Comparison of ENCODE assay signal across 43 mouse cellular contexts in the genomic region with DNA sequence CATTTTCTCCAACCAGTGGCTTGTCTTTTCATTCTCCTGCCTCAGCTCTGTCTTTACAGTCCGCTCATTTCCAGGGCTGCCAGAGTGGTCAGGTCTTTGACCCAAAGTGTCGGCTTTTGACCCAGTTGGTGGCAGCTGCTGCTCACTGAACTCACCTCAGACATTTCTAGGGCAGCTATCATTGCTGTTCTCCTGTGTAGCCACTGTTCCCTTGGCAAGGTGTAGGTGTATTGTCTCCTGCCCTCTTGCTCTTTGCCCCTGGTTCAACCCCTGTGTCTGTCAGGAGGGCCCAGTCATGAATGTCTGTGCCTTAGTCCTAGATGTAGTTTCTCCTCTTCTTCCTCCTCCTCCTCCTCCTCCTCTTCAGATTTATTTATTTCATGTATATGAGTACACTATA. TPM values are rescaled to one million over a fixed set of nuclear protein-coding genes. Genes with fewer than 3 reads are reported as not detected.
"Had no signal": no experiment of that assay in that cellular context is flagged by ENCODE, and none has a peak within 500 bp of the region (broad histone marks: within the 10 kb centered on the region; RNA-seq: fewer than 3 reads in every experiment).

No protein-coding gene starts in this region.

- H3K4me3 ChIP-seq: heart, adult 2 months; heart, embryonic 10.5 days; heart, embryonic 12.5 days; heart, embryonic 13.5 days; heart, embryonic 15.5 days; hindbrain, embryonic 10.5 days; hindbrain, embryonic 12.5 days; hindbrain, embryonic 13.5 days; hindbrain, embryonic 15.5 days; intestine, embryonic 15.5 days; layer of hippocampus, adult 2 months had no signal

- DNase-seq: heart, adult 18-20 months; heart, adult 2 months; heart, postnatal 10 days; heart, postnatal 14 days; heart, postnatal 36 days; heart, postnatal 4 days; kidney, adult 18-20 months; kidney, postnatal 10 days; kidney, postnatal 14 days; kidney, postnatal 25 days; kidney, postnatal 4 days; layer of hippocampus, adult 9-11 months; layer of hippocampus, postnatal 36 days had no signal

- ATAC-seq: hindbrain, embryonic 16.5 days; hindbrain, postnatal 0 days; inflammation-experienced regulatory T-cells, adult 6 months; intestine, embryonic 15.5 days; intestine, embryonic 16.5 days; intestine, postnatal 0 days had no signal

- H3K4me1 ChIP-seq: heart, embryonic 10.5 days; heart, embryonic 12.5 days; heart, embryonic 13.5 days; heart, embryonic 15.5 days; hindbrain, embryonic 12.5 days; hindbrain, embryonic 13.5 days; hindbrain, embryonic 15.5 days; intestine, embryonic 15.5 days had no signal

- H3K27me3 ChIP-seq: heart, embryonic 12.5 days; heart, embryonic 15.5 days; hindbrain, embryonic 12.5 days; hindbrain, embryonic 13.5 days; hindbrain, embryonic 15.5 days; intestine, embryonic 15.5 days had no signal

- H3K4me2 ChIP-seq: heart, embryonic 11.5 days; heart, embryonic 12.5 days; heart, embryonic 13.5 days; heart, embryonic 15.5 days; hindbrain, embryonic 12.5 days; hindbrain, embryonic 13.5 days; hindbrain, embryonic 14.5 days; hindbrain, embryonic 15.5 days; intestine, embryonic 15.5 days had no signal

- H3K9ac ChIP-seq: heart, embryonic 12.5 days; heart, embryonic 13.5 days; heart, embryonic 15.5 days; hindbrain, embryonic 12.5 days; hindbrain, embryonic 13.5 days; hindbrain, embryonic 14.5 days; hindbrain, embryonic 15.5 days; intestine, embryonic 15.5 days had no signal

- H3K27ac ChIP-seq: heart, adult 2 months; heart, embryonic 10.5 days; heart, embryonic 13.5 days; heart, embryonic 15.5 days; hindbrain, embryonic 10.5 days; hindbrain, embryonic 12.5 days; hindbrain, embryonic 13.5 days; hindbrain, embryonic 14.5 days; hindbrain, embryonic 15.5 days; hindbrain, postnatal 0 days; intestine, embryonic 15.5 days; kidney, postnatal 0 days; layer of hippocampus, adult 2 months had no signal

- H3K36me3 ChIP-seq: heart, embryonic 10.5 days; heart, embryonic 12.5 days; heart, embryonic 13.5 days; heart, embryonic 15.5 days; hindbrain, embryonic 10.5 days; hindbrain, embryonic 12.5 days; hindbrain, embryonic 13.5 days; hindbrain, embryonic 15.5 days; intestine, embryonic 15.5 days had no signal

- H3K9me3 ChIP-seq: heart, embryonic 10.5 days; heart, embryonic 12.5 days; heart, embryonic 13.5 days; heart, embryonic 15.5 days; hindbrain, embryonic 10.5 days; hindbrain, embryonic 12.5 days; hindbrain, embryonic 13.5 days; hindbrain, embryonic 15.5 days; intestine, embryonic 15.5 days had no signal

RNA-seq across cellular contexts. Expression of gene Cpn1, which starts 17.9 kb away (rescaled TPM):
- total RNA-seq: heart, adult 18-20 months; heart, postnatal 10 days; heart, postnatal 4 days; hematopoietic stem cell, adult 5-6 weeks had no signal
- polyA plus RNA-seq: inflammation-experienced regulatory T-cells, adult 6 months had no signal

RNA-seq across cellular contexts. Expression of gene Cyp2c23, which starts 24.7 kb away (rescaled TPM):
- total RNA-seq: heart, adult 2 months; heart, adult 8-10 months; heart, postnatal 25 days; heart, postnatal 4 days; hematopoietic stem cell, adult 5-6 weeks; hindbrain, postnatal 0 days; layer of hippocampus, adult 18-20 months; layer of hippocampus, adult 2 months; layer of hippocampus, adult 8-10 months; layer of hippocampus, postnatal 10 days; layer of hippocampus, postnatal 25 days; layer of hippocampus, postnatal 36 days had no signal
- polyA plus RNA-seq: heart, adult 2 months; heart, embryonic 14.5 days; heart, embryonic 15.5 days; heart, embryonic 16.5 days; heart, postnatal 0 days; hindbrain, embryonic 10.5 days; hindbrain, embryonic 11.5 days; hindbrain, embryonic 12.5 days; hindbrain, embryonic 13.5 days; hindbrain, embryonic 14.5 days; hindbrain, embryonic 15.5 days; hindbrain, embryonic 16.5 days; hindbrain, postnatal 0 days; inflammation-experienced regulatory T-cells, adult 6 months; intestine, embryonic 14.5 days had no signal
